Mouse (Mus musculus) heart, postnatal 0 days (tissue): ENCODE measurements around the gene Ttbk1.

ENCODE experiments used
- CTCF ChIP-seq: IDR thresholded peaks from 2 replicates; pipeline ENCODE4 v1.5.1; 2016; ENCODE audit warnings: antibody characterized with exemption, control low read depth, low read depth
- EP300 ChIP-seq: IDR thresholded peaks from 2 replicates; pipeline ENCODE4 v1.6.1; 2016; ENCODE audit warnings: antibody characterized with exemption, low read depth

- no peak for TF ChIP-seq CTCF
- TF ChIP-seq EP300: no peak
These were observed 10.2 kb downstream of the Ttbk1 start for GRCm38 (mm10) chr17:46477286-46477685.
